Mouse (Mus musculus) layer of hippocampus, postnatal 25 days (tissue): ENCODE measurements around the gene Elp1. TPM values are rescaled to one million over a fixed set of nuclear protein-coding genes. Genes with fewer than 3 reads are reported as not detected.

Experiments used
- DNase-seq, 2 experiments: peaks; one replicate each; pipeline ENCODE4 v3.0.0; 2022; ENCODE audit warnings: mixed read lengths in 2 of 2, low spot score in 1 of 2; ENCODE audit errors: extremely low spot score in 1 of 2
- total RNA-seq, 2 experiments: library from RNA; stranded (reverse); gene quantifications; 2 replicates each; pipeline ENCODE4 v1.2.3; 2021

The Elp1 gene
- total RNA-seq: 10 to 100 TPM; 58.2 to 64.8 TPM

GRCm38 (mm10) chr4:56801907-56802668, at the start of gene Elp1, which contains the start of gene Fam206a:
Elp1 (minus strand) TSS chr4:56802331.
Fam206a (plus strand) TSS chr4:56802345.
- peak; percentile 98 to 100 for DNase-seq

DNA sequence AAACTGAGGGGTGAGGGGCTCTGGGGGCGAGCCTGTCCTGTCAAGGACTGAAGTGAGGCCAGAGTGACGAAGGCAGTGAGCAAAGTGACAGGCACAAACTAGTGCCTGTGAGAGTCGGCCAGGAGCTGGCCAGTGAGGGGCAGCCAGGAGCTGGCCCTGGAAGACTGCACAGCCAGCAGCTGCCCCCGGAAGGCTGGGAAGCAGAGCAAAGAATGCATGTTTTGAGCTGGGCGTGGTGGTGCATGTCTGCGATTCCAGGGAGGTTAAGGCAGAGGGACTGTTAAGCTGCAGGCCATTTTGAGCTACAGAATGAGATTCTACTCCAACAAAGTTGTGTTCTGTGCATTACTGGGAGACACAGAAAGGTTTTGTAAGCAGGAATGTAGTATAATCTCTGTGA, 48.6 kb upstream of the Elp1 start:
- no peak for DNase-seq

- no peak for DNase-seq
Observed at GRCm38 (mm10) chr4:56848044-56848443, 45.9 kb upstream of the Elp1 start.

GRCm38 (mm10) chr4:56847400-56847799, 45.3 kb upstream of the Elp1 start:
- DNase-seq: no peak

DNA sequence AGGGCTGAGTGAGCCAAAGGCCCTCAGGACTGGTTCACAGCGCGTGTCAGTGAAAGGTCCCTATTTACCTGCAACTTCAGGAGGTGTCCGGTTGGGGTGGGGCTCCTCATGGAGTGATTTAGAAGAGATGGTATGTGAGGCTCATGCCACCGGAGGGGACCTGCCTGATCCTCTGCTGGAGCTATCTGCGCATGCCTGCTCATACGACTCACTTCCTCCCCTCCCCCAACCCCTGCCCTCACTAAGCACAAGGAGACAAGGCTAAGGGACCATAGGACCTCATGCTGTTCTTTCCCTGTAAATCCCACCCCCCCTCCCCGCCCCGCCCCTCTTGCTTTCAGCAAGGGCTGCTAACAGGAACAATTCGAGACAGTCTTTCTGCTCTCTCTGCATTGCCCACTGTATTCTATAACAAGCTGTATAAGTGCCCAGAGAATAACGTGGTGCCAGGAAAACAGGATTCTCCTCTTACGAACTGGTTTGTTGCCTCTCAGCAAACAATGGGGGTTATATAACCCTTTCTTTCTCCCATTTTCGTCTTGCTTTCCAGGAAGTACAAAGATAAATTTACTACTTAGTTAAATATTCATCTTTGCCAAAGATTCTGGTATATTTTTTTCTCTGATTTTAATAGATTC, 43.9 kb upstream of the Elp1 start:
- DNase-seq: no peak

- DNase-seq: no peak
Observed at GRCm38 (mm10) chr4:56844911-56845310, 42.8 kb upstream of the Elp1 start.

DNA sequence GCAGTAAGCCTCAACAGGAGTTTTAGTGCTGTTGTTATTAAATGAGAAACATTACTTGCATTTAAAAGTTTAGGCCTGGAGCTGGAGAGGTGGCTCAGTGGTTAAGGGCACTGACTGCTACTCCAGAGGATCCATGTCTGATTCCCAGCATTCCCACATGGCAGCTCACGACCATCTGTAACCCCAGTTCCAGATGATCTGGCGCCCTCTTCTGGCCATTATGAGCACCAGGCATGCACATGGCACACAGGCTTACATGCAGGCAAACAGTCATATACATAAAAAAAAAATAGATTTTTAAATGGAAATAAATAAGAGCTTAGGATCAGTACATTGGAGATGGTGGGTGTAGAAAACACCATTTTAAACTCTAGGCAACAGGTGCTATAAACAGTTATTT, 41.8 kb upstream of the Elp1 start:
- DNase-seq: no peak

DNA sequence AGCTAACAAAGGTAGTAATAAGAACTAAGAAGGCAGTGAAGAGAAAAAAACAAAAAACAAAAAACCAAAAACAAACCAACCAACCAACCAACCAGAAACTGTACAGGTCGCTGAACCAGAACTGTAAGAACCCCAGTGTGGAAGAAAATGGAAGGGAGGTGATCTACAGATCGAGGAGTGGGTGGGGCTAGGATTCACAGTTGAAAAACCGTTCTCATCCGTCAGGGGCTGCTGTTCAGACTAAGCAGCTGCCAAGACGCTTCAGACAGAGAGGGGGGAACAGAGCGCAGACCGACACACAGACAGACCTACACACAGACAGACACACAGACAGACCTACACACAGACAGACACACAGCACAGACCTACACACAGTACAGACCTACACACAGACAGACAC, 40.4 kb upstream of the Elp1 start:
- no peak for DNase-seq

DNA sequence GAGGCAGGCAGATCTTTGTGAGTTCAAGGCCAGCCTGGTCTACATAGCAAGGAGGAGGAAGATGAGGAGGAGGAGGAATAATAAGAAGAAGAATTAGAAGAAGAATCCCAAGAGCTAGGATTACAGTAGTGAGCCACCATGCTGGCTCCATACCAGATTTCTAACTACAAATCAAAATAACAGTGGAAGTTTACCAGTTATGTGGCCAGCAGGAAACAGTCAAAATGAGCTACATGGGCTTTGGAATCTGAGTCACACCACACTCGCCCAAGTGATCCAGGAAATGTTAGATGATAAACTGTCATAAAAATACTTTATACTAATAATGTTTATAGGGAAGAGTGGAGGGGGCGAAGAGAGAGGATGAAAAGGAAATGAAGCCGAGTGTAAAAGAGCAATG, 38.2 kb upstream of the Elp1 start:
- no peak for DNase-seq

DNA sequence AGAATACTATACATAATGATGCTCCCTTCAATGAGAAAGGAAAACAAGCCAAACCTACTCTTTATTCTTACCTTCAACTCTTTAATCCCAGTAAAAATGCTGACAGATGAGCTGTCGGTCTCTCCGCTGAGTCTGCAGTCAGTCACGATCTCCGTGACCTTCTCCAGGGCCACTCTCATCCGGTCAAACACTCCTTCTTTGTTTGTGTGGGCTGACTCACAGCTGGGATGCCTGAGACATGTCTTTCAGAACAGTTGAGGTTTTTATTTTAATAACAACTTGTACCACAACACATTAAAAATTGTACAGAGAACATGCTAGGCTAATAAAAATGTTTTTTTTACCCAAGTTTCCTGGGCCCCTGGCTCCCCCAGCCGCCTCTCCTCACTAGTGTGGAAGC, 35.5 kb upstream of the Elp1 start:
- DNase-seq: no peak

- no peak for DNase-seq
Observed at GRCm38 (mm10) chr4:56831998-56832397, 29.9 kb upstream of the Elp1 start.

GRCm38 (mm10) chr4:56831013-56831609, 29.0 kb upstream of the Elp1 start:
- no peak for DNase-seq

DNA sequence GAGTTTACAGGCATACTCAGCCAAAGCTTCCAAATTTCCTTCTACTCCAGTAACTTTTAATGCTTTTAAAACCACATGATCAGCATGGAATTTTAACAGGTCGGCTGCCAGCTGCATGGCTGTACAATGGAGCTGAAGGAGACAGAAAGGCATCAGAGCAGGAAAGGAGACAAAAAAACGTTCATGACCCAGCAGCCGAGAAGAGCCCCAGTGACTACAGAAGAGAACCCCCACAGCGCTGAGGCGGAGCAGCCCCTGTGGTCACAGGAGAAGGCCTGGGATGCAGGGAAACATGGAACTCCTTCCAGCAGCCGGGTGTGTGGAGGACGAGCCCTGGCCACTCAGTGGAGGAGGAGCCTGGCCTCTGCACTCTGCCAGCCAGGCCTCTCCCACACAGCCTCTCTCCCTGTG, 27.4 kb upstream of the Elp1 start:
- peak in 1 of 2 experiments; percentile 32 for DNase-seq

DNA sequence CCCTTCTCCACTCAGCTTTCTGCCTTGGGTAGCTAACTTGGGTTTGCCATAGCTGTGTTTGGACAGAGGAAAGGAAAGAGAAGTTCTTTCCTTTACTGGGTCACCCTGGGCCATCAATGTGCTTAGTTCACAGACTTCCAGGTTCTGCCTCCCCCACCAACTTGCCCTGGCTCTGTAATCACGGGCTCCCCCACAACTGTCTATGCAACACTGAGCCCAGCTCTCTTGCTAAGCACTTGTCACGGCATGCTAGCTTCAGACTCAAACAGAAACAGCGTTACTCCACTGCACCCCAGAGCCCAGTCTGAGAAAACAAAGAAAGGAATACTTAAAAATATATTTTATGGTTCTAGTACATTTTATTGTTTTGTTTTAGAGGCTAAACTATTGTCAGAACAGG, 26.8 kb upstream of the Elp1 start:
- DNase-seq: no peak

GRCm38 (mm10) chr4:56824231-56824630, 22.1 kb upstream of the Elp1 start:
- no peak for DNase-seq

DNA sequence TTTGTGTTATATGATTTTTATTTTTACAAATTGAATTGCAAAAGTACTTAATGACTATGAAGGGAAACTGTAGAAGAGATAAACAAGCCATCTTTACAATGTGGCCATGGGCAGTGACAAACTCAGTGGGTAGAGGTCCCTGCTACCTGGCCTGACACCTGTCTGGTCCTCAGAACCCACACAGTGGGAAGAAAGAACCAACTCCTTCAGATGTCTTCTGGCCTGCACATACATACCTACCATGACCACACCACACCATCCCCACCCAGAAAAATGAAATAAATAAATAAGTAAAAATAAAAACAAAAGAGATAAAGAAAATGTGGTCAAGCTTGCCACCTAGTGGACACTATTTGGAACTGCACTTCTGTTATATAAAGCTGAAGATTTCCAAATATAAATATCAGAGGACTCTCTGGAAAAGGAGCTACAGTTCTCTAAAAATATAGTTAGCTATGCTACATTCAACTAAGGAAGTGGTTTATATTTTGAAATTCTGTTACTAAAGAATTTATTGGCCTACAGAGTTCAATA, 18.0 kb upstream of the Elp1 start:
- DNase-seq: no peak

DNA sequence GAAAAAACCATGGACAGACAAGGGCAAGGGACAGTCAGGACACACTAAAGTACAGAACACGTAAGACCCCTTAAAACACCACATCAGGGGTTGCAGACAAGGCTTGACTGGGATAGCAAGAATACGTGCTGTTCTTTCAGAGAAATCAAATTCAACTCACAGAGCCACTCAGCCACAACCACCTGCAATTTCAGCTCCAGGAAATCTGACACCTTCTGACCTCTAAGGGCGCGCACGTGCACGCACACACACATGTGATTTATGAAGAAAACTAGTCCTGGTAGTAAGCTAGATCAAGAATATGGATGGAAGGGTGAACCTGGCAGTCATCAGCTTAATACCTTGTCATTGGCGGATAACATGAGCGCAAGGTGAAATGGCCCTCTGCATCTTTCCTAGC, 13.0 kb upstream of the Elp1 start:
- DNase-seq: no peak

DNA sequence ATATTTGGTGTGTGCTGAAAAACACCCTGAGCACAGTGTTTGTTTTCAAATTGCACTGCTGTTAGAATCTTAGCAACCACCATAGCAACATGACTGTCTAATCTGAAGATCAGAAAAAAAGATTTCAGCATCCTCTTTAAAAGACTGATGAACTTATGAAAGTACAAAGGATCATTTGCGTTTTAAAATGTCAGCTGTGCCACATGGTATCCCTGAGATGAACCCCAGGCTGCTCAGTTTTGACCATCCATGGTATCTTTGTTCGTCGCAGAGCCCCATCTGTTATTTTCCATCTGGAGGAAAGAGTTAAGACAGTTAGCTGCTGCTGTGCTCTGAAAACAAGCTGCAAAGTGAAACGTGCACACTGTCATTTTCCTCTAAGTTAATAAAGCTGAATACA, 10.0 kb upstream of the Elp1 start:
- DNase-seq: no peak

- no peak for DNase-seq
Observed at GRCm38 (mm10) chr4:56811642-56812041, 9.5 kb upstream of the Elp1 start.

- no peak for DNase-seq
Observed at GRCm38 (mm10) chr4:56809050-56809449, 6.9 kb upstream of the Elp1 start.

DNA sequence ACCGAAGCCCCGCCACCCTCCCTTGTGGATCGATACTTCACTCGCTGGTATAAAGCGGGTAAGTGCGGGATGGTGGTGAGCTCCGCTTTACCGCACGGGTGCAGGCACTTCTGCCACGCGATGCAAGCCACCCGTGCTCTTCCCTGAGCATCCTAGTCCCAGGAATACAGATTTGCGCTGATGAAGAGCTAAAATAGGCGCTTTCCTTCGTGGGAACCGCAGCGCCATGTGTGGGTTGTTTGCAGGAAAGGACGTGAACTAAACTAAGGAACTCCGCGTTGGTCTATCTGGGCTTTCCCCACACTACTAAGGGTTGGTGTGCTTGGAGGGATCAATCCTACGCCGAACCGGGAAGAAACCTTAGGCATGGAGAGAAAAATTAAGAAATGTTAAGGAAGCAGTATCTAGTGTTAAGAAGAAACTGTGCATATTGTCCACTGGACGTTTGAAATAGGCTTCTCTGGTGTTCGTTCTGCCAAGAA, 579 bp upstream of the Elp1 start:
- no peak for DNase-seq
